Mouse (Mus musculus) lung, postnatal 25 days (tissue): ENCODE data around the gene Ankrd54.
"Not testable (repeated sequence)": the region's sequence is repeated elsewhere in the genome, so short reads cannot be mapped to it uniquely, and the experiment has no call there.

Experiments
- DNase-seq: peaks from one replicate; pipeline ENCODE4 v3.0.0; 2022; ENCODE audit warnings: low spot score

Gene Ankrd54

DNA sequence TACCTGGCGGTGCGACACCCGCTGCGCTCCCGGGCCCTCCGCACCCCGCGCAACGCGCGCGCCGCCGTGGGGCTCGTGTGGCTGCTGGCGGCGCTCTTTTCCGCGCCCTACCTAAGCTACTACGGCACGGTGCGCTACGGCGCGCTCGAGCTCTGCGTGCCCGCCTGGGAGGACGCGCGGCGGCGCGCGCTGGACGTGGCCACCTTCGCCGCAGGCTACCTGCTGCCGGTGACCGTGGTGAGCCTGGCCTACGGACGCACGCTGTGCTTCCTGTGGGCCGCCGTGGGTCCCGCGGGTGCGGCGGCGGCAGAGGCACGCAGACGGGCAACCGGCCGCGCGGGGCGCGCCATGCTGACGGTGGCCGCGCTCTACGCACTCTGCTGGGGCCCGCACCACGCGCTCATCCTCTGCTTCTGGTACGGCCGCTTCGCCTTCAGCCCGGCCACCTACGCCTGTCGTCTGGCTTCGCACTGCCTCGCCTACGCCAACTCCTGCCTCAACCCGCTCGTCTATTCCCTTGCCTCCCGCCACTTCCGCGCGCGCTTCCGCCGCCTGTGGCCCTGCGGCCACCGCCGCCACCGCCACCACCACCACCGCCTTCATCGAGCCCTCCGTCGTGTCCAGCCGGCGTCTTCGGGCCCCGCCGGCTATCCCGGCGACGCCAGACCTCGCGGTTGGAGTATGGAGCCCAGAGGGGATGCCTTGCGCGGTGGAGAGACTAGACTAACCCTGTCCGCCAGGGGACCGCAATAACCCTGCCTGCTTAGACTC, 19.8 kb downstream of the Ankrd54 start:
- DNase-seq, result no peak

DNA sequence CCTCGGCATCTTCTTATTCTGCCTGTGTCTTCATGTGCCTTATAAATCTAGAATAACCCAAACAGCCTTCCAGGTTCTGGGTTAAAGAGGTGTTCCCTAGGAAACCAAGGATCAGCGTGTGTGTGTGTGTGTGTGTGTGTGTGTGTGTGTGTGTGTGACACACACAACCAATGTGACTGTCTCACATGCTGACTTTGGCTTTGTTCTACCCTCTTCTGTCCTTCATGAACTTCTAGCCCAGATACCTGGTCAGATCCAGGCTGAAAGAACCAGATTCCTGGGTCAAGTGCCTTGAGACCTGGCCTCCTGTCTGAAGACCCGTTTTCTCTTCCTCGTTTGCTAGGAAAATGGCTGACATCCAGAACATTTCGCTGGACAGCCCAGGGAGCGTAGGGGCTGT, 21.1 kb downstream of the Ankrd54 start, which contains the start of gene Galr3:
Gene Galr3 (plus strand): TSS at position 301 of the 400 bp plus-strand sequence.
- DNase-seq, result no peak

DNA sequence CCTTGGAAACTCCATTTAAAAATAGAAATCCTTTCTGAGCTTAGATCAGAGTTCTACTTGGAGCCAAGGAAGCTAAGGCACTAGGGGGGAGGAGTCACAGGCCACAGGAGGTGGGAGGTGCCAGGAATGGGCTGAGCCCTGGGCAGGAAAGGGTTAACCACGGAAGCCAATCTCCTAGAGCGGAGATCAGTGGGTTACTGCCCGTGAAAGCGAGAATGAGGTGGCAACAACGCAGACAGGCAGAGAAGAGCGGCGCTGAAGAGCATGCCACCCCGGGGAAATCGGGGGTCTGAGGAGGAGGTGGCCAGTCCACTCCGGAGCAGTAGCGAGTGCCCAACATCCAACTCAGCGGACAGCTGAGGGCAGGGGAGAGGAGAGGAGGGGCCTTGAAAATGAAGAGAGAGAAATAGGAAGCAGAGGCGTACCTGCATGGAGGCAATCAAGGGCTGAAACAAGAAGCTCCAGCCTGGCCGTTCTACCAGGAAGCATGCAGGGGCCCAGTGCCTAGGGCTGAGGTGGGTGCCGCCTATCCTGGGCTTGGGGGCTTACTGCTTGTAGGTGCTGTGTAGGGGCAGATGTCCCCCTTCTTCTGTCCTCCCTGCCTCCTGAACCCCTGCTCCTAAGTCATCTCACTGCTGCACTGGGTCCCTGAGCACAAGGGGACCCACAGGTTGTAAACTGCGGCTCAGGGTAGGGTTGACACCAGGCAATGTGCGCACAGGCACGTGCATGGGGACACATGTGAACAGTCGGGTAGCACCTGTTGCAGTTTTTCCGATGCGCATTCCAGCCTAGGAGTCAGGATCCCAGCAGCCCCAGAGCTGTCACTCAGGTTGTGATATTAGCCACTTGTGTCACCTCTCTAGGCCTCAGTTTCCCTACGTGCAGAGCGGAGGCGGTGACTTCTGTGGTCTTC, 21.9 kb downstream of the Ankrd54 start:
- DNase-seq, result no peak

DNA sequence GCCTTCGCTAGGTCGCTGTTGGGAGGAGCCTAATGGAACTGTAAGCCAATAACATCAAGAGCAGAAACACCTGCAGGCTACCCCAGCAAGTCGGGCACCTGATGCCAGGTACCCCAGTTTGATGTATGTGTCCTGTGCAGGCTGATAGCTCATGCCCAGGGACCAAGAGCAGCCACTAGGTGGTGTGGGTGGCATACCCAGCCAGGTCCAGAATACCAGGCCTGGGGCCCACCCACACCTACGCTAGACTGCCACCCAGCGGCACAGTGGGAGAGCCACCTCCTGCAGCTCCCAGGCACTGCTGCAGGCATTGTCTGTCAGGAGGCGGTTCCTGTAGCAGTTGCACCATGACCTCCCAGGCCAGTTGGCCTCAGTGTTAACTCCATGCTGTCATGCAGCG, 23.8 kb downstream of the Ankrd54 start:
- DNase-seq, result peak; percentile 91

DNA sequence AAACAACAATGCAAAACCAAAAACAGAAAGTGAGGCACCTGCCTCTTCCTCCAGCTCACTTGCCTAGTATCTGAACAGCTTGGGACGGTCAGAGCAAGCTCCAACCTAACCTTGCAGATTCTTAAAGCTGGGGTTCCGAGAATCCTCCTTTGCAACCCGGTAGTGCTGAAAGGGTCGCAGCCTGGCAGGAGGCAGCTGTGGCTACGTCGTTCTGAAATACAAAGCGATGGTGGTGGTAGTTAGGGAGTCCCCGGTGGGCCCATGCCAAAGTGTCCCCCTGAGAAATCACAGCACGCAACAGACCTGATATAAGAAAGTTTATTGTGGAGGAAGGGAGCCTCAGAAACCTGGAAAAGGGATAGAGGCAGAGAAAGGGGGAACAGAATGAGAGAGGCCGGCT, 24.4 kb downstream of the Ankrd54 start:
- DNase-seq, result no peak

DNA sequence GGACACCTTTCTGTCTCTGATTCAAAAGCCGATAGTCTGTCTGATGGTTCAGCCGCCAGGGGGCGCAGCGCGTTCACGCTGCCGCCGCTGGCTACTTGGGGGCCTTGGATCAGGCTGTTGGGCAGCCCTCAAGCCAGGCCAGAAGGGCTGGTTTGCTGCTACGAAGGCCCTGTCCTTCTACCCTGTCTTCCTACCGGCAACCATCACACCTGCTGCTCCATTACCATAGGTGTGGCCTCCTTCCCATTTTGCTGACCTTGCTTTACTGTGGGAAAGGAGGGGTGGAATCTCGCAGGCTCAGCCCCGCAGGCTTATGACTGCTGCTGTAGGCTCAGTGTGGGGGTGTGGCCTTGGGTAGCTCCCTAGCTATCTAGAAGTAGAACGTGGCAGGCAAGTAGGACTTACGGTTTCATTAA, 24.8 kb downstream of the Ankrd54 start:
- peak; percentile 58 for DNase-seq

DNA sequence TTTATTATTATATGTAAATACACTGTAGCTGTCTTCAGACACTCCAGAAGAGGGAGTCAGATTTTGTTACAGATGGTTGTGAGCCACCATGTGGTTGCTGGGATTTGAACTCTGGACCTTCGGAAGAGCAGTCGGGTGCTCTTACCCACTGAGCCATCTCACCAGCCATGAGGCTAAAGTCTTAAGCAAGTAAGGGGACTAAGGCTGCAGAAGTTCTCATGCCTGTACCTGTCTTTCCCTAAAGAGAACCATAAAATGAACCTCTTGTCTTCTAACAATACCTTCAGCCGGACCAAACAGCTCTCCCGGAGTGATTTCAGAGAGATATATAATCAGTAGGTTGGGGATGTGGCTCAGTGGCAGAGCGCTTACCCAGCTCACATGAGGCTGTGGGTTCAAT, 30.8 kb downstream of the Ankrd54 start:
- DNase-seq, result not testable (repeated sequence)

DNA sequence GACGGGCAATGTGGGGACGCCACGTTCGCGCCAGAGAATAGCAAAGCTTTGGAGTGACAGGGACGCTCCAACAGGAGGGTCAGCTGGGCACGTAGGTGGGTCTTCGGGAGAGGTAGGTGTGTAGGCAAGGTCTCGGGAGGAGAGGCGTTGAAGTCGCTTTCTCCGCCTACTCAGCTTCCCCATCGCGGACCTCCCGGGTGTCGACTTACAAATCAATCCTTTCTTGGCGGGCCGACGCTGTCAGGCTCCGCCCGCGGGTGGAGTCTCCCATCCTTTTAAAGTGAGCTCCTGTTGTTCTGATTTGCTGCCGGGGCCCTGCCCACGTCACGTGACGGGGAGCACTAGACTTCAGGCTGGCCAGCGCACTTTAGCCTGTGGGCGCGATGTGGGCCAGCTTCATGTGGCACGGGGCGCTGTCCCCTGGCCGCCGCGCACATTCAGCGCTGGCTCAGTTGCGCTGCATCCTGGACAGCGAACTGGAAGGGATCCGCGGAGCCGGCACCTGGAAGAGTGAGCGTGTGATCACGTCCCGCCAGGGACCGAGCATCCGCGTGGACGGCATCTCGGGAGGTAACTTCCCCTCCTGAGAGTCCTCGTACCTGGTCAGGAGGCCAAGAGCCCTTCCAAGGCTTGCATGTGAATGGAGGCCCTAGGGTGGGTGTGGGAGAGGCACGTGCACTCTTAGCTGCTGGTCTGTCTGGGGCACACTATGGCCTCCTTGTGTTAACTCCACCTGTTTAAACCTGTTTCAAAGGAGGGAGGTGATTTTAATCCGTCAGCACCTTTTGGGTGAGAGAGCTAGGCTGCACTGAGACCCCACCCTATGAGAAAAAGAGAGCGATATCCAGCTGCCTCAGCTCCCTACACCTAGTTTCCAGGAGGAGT, 31.9 kb downstream of the Ankrd54 start:
- peak; percentile 94 for DNase-seq

DNA sequence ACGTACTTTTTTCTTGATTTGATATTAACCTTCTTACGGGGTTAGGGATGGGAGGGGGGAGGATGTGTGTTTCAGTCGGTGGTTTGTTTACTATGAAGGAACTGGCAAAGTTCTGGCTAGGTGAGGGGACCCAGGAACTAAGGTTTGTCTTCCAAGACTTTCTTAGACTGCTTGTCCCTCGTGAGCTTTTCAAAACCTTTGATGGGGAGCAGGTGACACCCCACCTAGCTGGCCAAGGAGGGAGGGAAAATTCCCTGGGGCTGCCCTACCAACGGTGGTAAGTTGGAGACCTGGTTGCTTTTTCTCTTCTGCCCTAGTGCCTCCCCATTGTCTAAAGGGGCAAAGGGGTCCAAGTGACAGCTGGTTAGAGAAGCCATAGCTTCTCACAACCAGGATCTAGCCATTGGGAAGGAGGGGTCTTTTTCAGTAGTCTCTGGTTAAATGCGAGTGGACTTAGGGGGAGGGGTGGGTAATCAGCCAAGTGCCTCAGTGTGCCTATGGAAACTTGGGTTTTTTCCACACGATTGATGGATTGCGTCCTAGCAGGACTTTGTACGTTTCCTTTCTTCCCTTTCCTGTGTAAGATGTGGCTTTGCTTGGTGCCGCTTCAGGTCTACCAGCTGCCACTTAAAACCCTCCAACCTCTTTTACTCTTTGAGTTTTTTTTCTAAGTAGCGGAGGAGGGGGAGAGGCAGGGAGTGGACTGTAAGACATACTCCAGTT, 33.0 kb downstream of the Ankrd54 start:
- DNase-seq, result no peak

DNA sequence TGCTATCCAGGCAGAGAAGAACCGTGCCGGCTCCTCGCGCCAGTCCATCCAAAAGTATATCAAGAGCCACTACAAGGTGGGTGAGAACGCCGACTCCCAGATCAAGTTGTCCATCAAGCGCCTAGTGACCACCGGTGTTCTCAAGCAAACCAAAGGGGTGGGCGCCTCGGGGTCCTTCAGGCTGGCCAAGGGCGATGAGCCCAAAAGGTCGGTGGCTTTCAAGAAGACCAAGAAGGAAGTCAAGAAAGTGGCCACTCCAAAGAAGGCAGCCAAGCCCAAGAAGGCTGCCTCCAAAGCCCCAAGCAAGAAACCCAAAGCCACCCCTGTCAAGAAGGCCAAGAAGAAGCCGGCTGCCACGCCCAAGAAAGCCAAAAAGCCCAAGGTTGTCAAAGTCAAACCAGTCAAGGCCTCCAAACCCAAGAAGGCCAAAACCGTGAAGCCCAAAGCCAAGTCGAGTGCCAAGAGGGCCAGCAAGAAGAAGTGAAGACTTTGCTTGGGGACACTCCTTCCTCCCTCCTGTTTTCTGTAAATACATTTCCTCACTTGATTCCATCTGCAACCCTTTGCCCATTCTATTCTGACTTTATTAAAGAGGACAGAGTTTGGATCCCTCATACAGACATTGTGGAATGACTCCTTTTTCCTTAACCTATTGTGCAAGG, 33.7 kb downstream of the Ankrd54 start:
- DNase-seq, result no peak

DNA sequence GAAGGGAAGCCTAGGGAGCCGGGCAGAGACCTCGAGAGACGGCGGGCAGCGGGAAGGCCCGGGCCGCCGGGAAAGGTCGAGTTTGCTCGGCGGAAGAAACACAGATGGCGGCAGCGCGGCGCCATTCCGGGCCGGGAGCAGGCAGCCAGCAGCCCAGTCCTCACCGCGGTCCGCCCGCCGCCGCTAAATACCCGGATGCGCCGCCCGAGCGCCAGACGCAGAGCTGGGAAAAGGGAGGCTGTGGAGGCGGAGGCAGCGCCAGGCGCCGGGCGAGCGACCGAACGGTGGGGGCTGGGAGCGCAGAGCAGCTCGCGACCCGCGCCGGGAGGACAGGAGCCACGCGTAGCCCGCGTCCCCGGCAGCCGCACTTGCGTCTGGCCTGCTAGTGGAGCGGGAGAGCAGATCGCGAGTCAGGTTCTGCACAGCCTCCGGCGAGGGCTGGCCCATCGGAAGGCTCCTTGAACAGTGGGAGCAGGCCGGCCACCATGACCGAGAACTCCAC, 34.4 kb downstream of the Ankrd54 start, which contains the start of gene H1f0:
Gene H1f0 (plus strand): TSS at position 214 of the 502 bp plus-strand sequence.
- DNase-seq, result peak; percentile 94

DNA sequence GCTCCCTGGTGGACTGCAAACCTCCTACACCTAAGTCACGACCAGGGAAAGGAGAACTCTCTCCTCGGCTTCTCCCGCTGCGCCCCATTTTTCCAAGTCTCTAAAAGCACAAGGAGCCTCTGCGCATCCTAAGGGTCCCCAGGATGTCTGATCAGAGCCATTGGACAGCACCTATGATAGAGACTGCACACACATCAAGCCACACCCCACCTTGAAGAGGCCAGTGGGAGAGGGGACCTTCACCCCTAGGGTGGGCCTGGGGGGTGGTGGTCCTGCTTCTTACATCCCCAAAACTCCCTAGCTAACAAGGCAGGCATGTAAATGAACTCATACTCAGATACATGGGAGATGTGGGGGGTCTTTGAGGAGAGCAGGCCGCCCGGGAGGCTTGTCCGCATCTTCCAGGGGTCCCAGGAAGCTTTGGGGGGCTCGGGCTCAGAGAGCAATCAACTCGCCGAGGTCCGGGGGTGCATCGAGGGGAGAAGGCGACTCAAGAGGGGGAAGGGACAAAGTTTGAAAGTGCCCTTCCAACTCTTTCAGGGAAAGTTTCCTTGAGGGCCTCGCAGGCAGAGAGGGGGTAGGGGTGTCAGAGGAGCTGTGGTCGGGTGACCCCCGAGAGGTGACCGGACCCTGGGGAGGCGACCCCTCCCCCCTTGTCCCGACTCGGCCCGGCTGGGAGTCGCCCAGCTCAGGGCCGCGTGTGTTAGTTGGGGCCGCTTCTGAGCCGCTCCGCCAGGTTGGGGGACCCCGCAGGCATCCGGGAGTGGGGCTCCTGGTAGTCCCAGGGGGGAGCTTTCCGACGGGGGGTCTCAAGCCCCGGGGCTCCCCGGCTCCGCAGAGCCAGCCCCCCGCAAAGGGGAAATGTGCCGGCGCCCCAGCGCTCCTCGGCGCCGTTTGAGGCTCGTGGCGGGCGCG, 35.1 kb downstream of the Ankrd54 start:
- DNase-seq, result no peak

DNA sequence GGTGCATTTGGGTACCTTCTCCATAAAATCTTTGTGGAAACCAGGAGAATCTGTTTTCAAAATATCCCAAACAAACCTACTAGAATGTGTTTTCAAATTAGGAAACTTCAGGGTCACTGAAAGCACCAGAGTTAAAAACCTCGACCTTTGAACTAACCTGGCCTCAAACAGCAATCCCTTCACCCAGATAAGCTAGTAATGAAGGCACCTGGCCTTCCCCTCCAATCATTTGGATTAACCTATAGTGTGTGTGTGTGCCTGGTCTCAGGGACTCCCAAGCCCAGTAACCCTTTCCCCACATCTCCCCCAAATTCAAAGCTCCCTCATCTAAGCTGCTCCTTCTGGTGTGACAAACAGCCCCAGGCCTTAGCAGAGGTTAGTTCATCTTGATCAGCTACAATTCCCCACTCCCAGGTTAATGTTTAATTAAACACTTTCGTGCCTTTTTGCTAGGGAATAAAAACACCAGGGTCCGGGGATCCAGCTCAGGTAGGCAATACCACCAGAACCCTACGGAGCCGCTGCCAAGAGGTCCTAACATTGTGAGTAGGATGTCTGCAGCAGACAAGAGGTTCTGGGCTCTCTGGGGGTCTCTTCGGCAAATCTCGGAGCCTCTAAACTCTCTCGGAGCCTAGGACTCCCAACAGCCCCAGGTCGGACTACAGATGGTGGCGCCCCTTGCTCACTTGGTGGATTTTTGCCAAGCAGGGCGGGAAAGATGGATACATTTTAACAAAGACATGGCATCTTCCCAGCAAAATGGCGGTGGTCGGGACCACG, 36.0 kb downstream of the Ankrd54 start:
- DNase-seq, result no peak

DNA sequence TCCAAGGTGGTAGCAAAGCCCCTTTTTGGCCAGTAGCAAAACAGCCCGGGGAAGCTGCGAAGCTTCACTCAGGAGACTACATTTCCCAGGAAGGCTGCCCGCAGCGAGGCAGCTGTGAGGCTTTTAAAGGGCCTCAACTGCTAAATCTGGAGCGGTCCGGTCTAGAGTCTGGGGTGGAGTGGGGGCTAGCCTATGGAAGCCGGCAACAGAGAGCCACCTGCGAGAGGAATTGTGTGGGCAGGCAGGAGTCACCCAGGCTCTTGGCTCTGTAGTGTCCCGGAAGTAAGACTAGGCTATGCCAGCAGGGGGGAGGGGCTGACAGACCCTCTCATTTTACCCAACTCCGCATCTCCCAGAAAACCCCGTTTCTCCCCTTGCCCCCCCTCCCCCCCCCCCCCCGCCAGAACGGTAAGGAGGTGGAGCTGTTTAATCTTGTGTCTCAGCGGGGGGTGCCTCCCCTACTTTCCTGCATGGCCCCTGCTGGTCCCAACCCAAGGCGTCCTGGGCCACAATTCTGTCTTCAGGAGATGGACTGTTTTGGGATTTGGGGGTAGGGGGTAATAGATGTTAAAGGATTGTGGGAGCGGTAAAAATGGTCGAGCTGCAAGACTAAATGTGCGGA, 36.9 kb downstream of the Ankrd54 start:
- DNase-seq, result no peak

DNA sequence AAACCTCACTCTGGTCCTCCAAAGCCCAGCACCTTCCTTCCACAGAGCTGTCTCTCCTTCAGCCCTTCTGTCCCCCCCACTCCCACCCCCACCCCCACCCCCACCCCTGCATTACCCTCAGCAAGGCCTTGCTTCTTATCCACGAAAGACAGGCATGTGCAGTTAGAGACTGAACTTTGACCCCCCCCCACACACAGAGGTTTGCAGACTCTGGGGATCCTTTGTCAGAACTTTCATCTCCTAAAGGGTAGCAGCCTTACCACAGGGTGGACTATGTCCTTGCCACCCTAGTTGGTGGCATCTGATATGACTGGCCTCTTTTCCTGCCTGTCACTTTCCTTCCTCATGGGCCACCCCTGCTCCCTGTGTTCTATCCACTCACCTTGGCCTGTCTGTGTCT, 39.3 kb downstream of the Ankrd54 start:
- DNase-seq, result no peak

DNA sequence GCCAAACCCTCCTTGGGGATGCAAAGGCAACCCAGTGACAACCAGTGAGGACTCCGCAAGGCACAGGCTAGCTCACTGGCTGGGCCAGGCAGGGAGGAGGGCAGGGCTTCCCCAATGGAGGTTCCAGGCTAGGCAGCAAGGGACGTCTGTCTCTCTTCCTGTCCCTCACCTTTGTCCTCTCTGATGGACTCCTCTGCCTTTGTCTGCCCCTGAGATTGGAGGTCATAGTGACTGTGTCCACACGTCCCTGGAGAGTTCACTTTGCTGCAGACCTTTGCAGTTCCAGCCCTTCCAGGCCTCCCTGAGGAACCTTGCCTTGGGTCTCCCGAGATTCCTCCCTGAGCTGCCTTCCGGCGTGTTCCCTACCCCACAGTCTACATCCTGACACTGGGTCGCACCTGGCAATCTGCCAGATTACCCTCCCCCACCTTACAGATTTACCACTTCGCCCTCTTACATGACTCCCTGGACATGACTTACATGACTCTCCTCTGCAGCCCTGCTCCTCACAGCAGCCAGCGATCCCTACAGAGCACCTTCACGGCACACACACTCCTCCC, 39.9 kb downstream of the Ankrd54 start:
- no peak for DNase-seq

DNA sequence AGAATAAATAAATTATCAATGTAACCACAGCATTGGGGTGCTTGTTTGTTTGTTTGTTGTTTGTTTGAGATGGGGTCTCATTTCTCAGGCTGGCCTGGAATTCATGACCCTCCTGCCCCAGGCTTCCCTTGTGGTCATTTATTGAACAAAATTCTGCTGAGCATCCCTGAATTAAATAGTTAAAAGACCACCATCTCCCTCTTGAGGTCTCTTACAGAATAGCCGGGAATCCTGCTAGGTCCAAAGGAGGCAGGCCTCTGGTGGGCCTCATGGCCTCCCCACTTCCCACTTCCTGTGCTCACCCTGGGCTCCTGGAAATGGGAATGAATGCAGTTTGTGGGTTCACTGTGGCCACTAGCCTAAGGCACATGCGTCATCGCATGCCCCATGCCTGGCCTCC, 43.8 kb downstream of the Ankrd54 start:
- DNase-seq, result no peak

DNA sequence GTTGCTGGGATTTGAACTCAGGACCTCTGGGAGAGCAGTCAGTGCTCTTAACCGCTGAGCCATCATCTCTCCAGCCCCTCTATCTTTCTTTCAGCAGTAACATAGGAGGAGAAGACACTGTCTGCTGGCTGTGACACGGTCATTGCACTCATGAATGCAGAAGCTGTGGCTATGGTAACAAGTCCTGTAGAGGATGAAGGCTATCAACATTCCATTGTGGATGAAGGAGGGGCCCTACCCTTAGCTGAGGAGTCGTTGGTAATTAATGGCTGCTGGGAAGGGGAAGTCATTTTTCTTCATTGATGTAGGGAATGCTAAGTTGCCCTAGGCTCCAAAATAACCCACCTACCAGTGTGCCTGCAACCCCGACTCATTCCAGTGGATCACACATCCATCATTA, 44.5 kb downstream of the Ankrd54 start:
- DNase-seq, result no peak
